Mouse (Mus musculus) R1 (cell line): ENCODE measurements around the gene Tsku.
A peak's percentile ranks its signal among the peaks of the same experiment; 100 is the strongest.

ENCODE experiments used
- DNase-seq: peaks from one replicate; pipeline ENCODE4 v3.0.0-alpha.2; 2018; ENCODE audit warnings: low read depth, low spot score

Tsku gene

DNA sequence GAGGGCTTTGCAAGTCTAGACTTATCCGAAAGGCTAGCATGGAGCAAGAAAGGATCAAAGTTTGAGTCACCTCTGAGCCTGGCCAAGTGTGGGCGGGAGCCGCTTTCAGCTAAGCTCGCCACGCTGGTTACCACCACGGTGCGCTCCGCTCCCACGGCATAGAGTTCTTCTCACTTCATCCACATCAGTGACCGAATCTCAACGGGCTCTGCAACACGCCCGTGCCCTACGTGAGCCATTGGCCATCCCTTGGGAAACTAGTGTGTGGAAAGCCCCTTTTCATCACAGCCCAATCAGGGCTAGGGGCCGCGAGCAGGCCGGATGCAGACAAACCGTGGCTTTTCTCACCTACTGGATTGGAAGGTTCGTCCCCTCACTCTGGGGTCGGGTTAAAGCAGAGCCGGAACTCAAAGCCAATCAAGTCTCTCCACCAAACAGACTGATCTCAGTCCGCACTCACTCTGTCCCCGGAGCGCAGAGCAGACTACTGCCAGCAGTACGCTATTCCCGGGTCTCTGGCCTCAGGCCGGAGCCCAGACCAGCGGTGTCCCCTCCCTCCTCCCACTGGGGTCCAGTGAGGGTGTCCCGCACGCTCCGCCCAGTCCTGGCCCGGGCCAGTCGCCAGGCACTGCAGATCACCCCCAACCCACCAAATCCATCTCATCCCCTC, 1.0 kb downstream of the Tsku start:
- peak; percentile 60 for DNase-seq

DNA sequence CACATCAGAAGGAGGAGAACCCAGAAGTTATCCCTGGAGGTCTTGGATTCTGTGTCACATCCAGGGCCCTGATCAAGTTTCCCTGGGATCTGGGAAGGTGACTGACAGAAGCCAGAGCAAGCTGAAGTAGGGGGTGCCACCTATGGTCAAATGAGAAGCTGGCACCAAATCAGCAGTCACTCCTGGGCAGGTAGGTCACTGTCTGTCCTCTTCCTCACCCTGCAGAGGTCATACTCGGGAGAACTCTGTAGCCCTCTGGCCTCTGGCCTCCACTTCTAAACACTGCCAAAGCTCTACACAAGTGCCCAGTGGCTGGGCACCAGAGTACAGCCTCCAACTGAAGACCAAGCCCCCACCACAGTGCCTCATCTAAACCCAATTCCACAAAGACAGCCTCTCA, 3.1 kb downstream of the Tsku start:
- no peak for DNase-seq

DNA sequence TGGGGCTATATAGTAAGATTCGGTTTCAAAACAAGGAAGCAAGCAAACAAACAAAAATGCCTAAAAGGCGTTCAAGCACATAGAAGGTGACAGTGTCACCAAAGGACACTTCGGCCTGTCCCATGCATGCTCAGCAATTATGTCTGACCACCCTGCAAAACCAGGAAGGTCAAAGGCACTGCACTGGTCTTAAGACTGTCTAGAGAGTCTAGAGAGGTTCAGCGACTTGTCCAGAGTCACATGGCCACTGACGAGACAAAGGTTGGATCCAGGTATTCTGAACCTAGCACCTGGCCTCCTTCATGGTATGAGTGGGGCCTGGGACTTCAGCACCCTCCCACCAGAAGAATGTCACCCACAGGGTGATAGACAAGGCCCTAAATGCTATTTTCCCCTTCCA, 3.8 kb downstream of the Tsku start:
- DNase-seq, result no peak

DNA sequence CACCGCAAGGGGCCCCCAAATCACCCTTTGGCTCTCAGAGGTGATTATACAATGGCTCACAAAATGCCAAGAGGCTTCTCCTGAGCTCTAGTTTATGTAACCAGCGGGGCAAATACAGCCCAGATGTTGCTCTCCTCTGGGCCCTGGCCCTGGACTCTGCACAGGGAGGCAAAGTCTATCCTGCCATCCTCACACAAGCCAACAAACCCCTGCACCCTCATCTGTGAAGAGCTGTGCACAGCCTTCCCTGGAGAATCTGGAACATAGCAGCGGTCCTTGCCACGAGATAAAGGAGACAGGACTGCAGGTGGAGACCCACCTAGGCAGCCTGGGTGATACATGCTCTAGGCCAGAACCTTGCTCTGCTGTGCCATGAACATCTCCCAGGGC, 6.2 kb downstream of the Tsku start:
- no peak for DNase-seq

DNA sequence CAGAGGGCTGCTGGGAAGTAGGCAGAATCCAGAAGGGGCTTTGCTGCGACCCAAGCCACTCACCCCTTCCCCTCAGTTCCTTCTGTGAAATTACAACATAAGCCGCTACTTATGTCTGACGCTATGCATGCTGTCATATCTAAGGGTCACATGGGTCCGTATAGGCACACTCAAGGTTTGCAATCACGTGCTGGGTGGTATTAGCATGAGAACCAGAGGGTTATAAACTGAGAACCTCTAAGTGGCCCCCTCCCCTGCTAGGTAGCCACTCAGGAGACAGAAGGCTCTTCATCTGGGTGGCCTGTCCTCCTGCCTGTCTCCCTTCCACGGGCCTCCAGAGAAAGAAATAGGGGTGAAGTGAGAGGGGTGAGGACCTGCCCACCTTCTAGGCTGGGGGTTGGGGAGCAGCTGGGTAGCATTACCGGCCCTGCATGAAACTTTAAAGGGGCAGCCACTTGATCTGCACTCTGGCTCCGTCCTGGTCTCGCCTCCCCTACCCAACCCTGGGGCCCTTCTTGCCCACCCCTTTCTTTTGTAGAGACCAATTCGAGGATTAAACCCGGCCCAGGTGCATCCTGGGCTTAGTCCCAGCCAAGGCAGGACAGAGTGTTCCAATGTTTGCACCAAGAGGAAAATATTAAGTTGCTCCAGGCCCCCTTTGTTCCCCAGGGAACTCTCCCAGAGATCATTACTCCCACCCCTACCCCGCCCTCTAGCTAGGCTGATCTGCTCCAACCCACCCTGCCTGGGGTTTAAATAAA, 6.8 kb downstream of the Tsku start:
- DNase-seq, result no peak

DNA sequence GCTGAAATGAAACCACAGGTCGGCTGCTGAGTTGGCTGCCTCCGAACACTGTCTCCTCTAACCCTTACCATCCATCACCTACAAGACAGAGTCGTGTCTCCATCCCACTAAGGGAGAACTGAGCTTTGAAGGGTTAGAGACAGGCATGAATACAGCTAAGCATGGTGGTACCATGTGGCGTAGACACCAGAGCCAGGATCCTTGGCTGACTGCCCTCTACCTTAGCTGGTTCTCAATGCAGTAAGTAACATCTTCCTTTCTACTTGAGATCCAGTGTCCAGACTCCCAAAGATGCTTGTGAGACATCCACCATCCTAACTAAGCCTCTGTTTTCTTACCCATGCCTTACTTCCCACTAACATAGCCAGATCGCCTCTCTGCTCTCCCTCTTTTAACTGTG, 7.5 kb downstream of the Tsku start:
- DNase-seq, result no peak

DNA sequence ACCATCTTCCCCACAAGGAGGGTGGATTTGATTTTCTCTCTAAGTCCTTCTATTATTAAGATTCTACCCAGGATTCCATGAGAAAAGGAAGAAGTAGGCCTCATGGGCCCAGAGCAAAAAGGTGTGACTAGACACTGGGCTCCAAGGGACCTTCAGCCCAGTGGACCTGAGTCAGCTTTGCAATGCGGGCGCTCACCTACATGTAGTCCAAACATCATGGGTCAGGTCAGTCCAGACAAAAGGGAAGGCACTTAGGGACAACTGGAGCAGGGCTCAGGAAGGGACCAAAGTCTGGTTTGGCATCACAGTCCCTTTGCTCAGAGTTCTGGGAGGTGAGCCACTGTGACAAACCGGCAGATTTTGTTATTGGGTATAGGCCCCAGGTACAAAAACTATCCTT, 9.6 kb downstream of the Tsku start:
- no peak for DNase-seq

DNA sequence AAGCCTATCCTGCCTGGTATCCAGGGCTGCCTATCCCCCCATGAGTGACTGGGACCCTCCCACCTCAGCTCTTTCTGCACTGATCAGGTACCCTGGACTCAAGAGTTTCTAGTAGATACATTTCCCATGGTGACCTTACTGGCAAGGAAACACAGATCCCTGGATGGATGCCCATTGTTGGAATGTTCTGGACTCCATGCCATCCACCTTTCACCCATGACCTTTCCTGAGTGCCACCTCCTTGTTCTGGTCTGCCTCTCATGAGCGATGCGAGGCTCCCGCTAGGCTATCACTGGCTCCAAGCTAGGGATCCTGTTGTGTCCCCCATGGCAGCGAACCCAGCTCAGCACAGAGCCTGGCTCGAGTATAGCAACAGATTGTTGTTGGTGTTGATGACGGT, 11.3 kb downstream of the Tsku start:
- no peak for DNase-seq

DNA sequence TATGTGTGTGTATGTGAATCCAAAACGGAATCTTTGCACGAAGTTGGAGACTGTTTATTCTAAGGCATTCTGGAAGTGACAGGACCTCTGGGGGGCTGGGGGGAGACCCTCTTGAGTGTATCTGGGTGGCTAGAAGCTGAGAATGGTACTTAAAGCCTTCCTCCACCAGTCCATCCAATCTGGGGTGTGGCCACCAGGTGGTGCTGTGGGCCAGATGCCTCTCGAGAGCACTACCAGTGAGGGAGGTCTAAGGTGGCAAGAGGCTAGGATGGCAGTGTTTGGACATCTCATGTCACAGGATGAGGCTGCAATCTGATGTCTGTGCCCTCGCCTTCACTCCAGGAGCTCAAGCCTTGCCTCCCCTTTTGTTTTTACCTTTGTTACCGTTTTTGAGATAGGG, 12.0 kb downstream of the Tsku start:
- peak; percentile 70 for DNase-seq

DNA sequence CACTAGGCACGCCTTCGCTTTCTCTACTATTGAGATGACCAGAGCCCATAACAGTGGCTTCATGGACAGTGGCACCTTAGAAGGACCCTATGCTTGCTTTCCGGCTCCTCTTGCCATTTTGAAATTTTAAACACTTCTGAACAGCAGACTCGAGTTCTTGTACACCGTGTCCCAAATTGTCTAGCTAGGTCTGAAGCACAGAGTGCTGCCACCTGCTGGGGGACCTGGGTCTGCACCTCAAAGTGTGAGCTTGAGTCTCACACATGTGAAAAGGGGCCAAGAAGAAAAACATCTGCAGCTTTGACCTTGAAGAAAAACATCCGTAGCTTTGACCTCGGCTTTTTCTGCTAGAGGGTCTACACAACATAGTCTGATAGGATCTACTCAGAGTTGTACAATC, 13.1 kb downstream of the Tsku start:
- DNase-seq, result peak; percentile 78

DNA sequence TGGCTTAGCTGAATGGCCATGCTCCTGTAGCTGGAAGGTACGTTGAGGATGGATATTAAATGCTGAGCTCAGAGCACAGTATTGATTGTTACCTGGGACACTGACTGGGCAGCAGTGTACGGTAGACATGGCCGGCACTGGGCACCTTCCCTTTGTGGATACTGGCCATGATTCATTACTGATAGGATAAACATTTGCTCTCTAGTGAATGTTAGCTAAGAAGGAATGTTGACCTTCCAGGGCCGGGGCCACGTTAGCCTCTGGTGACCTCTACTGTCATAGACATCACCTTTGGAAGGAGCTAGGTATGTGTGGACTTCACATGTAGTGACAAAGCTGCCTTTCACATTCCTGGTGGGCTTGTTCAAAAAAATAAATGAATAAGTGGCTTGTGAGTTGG, 13.7 kb downstream of the Tsku start:
- DNase-seq, result no peak

DNA sequence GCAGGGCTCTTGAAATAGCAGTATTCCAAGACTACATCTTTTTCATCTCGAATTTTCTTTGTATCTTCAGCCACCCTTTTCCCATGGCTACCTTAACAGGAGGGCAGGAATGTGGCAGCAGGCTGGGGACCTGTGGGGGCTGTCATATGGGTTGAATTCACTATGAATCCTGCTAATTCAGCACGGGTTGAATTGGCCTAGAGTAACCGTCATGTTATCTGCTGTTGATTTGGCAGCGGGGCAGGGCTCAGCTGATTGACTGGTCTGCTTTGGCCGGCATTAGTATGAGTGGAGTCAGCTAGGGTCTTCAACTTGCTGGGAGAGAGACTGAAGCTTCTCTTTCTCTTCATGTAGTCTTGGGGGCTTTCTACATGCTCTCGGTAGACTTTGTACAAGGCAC, 16.1 kb downstream of the Tsku start:
- DNase-seq, result no peak

DNA sequence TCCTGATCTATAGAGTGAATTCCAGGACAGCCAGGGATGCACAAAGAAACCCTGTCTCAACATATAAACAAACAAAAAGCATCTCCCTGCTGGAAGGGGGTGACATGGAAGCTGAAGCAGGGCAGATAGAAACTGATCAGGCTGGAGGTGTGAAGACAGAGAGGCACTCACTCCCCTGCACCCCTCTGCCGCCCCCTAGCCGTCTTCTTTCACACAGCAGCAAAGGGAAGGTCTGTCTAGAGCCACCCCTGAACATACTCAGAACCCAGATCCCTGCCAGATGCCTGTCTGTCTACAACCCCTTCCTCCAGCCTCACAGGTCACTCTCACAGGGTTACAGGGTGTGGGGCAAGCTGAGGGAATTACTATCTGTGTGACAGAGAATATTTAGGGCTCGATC, 16.8 kb downstream of the Tsku start:
- peak; percentile 46 for DNase-seq

DNA sequence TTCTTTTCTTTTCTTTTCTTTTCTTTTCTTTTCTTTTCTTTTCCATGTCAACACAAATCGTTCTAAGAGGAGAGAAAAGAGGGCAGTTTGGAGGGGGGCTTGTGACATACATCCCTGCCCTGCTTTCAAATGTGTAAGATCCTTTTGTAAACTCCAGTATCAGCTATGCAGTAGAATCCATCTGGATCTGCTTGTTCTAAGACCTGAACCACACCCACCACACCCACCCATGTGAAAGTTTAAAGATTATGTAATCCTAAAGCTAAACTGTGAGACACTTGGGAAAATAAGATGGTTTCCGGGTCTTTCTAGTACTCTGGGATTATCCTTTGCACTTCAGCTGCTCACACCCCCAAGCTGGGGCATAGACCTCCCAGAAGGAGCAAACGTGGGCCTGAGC, 18.9 kb downstream of the Tsku start:
- no peak for DNase-seq

DNA sequence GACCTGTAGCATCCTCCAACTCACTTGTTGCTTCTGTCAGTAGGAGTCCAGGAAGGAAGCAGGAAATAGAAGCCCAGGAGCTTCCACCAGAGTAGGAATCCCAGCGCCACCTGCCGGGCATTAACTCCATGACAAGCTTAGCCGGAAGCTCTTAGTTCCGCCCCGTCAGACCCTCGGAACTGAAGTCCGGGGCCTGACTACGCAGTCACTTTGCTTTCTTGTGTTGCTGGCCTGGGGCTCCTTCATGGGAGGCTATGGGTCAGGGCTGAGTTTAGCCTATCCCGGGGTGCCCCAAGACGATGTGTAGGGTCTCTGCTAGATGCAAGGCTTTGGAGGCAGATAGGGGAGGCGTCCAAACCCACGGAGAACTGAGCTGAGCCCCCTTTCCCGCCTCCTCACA, 19.7 kb downstream of the Tsku start:
- DNase-seq, result peak; percentile 90

DNA sequence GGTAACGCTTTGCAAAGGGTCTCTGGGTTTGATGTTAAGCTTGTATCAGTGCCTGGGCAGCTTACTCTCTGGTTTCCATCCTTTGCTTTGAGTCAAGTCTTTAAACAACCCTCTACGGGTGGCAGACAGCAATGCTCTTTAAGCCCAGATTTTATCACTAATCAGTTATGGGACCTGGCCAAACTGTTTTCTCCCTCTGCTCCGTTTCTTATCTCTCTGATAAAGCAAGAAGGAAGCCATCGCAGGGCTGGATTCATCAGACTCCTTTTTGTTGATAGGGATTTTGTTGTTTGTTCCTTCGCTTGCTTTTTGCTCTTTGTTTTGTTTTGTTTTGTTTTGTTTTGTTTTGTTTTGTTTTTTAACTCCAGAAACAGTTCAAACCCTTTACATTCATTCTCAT, 20.8 kb downstream of the Tsku start:
- no peak for DNase-seq

DNA sequence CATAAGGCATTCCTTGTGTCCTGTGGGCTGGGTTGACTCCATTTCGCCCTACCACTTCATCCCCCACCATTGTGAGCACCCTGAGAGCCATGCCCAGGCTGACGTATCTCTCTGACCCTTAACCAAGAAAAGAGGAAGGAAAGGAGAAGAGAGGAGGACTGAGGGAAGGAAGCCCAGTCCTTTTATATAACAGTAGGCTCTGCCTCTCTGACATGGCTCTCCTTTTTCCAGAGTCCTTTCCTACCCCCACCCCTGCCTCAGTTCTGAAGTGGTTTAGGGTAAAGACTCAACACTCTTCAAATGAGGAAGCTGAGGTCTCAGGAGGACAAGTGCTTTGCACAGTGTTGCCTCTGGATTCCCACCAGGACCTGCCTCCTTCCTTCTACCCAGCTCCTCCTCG, 27.1 kb downstream of the Tsku start:
- DNase-seq, result no peak

DNA sequence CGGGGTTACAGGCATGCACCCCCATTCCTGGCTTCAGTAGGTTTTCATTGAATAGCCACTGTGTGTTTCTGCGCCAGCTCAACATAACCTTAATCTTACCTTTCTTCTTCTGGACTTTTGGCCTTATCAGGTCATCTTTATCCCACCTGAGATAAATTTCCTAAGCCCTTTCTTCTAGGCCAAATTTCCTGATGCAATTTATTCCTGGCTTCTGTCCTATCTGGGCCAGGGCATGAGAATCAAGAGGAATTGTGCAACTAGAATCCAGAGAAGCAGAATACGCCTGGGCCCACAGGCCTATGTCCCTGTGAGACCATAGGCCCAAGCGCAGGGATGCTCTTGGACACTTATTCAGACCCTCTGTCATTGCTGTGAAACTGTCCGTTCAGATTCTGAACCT, 27.6 kb downstream of the Tsku start:
- DNase-seq, result no peak

DNA sequence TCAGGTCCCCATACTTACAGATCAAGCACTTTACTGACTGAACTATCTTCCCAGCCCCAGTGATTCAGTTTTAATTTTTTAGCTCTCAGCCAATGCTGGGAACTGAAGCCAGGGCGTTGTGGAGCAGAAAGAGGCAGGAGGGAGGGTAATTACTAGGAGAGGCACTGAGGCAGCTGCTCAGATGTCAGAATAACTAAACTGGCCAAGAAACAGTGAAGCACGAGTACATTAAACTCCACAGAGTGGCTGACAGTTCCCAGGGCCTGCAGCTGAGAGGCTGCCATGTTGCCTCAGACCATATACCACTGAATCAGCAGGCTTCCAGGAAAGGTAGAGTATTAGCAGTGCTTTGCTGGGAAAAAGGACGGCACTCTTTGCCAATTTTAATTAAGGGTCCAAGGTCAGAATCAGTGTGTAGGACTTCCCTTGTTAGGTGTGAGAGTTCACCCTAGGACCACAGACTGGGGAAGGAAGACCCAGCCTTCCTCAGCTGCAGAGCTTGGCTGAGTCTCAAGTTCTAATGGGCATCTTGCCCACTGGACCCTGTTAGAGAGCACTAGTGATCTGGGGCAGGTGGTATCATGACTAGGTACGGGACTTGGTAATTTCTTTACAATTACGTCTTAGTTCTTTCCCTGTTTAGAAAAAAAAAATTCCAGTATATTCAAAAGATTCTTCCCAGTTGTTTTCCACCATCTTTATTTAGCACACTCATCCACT, 28.3 kb downstream of the Tsku start:
- no peak for DNase-seq

DNA sequence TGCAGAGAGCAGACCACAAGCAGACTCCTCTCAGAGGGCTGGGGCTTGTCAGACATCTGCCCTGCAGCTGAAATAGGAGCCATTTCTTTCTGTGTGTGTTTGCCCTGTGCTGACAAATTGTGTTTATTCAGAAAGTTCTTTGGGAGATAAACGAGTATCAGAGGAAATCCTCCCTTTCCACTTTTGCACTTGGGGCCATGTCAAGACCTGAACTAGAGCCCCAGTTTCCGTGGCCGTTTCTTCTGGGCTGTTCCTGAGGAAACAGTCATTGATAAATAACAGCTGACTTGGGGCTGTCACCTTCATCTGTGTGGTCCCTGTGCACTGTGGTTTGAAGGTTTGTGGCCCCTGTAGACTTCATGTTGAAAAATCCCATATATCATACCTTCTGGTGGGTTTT, 29.2 kb downstream of the Tsku start:
- no peak for DNase-seq

DNA sequence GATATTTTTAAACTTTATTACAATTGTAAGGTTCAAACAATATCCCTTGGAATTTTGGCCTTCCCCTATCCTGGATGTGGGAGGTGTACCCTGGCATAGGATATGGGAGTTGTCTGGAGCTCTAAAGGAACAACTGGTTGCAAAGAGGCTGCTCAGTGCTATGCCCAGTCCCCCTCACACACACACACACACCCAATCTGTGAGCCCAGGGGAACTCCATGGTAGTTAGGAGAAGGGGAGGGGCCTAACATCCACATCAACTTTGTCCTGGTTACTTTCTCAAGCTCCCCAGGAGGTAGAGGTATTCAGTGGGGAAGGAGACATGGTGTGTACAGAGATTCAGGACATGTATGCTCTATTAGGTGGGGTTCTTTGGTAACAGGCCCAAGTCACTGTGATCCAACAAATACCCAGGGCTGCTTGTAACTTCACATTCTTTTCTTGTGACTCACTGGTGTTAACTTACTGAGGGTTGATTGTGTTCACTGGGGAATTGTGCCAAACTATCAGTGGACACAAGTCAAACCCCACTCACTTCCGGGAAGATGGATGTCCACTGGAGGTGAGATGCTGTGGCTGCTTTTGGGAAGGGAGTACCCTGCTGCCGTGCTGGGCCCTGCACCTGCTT, 30.6 kb downstream of the Tsku start:
- DNase-seq, result no peak

DNA sequence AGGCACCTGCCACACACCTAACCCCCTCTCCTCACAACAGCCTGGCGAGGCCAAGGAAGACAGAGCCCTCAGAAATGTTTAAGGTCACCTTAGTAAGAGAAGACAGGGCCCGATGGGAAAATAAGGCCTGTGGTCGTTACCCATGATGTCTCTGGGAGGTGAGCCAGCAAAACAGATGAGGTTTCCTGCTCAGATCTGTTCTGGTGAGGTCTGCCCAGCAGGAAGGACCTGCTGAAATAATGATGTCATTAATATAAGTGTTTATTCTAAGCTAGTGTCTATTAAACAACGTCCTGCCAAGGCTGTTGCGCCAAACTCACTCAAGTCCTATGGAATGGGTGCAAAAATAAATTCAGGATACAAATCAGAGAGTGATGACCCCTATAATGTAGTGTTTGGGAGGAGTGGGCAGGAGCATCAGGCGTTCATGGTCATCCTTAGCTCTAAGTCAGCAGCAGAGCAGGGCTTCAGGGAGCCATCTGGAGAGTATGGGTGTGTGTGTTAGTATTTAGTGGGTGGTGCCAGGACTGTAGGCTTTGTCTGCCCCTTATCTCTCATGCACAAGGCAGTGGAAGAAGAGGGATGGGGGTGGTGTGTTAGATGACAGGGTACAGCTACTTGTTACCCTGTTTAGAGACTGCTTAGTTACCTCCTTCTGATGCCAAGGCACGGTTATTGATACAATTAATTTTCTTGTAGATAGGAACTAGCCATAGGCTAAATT, 31.3 kb downstream of the Tsku start:
- DNase-seq, result no peak
